Mouse (Mus musculus): Measurements from ENCODE around the gene Pnpla7.

DNA sequence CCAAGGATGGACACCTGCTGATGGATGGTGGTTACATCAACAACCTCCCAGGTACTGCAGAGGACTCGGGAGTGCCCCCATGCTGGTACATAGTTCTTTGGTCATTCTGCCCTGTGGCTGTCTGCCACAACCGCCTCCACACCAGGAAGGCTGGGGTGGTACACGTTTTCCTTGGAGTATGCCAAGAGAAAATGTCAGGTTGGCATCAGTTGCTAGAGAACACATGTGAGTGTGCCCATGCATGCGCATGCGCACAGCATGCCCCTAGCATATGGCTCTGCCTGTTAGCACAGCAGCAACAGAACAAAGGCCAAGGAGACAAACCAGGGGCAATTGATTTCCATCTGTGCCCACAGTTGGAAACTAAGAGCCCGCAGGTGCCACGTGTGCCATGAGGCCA is 75.1 kb downstream of the Pnpla7 start:
- TF ChIP-seq POLR2A (IDR thresholded peaks at IDR 0.05; ENCODE audit: insufficient read length, low read depth) (no peak), USF1 (IDR thresholded peaks at IDR 0.05; ENCODE audit: low read depth) (no peak), TCF12 (IDR thresholded peaks at IDR 0.05; ENCODE audit: insufficient read depth, poor library complexity, severe bottlenecking) (no peak), E2F4 (IDR thresholded peaks at IDR 0.05; ENCODE audit: insufficient read depth) (no peak)

Measured in myocyte (in vitro differentiated cells).